Mouse (Mus musculus): ENCODE results near the gene 1110008P14Rik. TPM values are rescaled to one million over a fixed set of nuclear protein-coding genes. Genes with fewer than 3 reads are reported as not detected.
"Not testable (repeated sequence)": the region's sequence is repeated elsewhere in the genome, so short reads cannot be mapped to it uniquely, and the experiment has no call there.

1110008P14Rik gene
- total RNA-seq, 1 experiment from 2014 or later = 173 TPM

GRCm38 (mm10) chr2:32362817-32363340, 18.9 kb downstream of the 1110008P14Rik start:
- DNase-seq = peak; percentile 93

GRCm38 (mm10) chr2:32362274-32362673, 19.5 kb downstream of the 1110008P14Rik start:
- not testable (repeated sequence) for DNase-seq

GRCm38 (mm10) chr2:32361437-32361836, 20.3 kb downstream of the 1110008P14Rik start:
- peak; percentile 71 for DNase-seq

- peak; percentile 75 for DNase-seq
These were observed 21.0 kb downstream of the 1110008P14Rik start for GRCm38 (mm10) chr2:32360741-32361140.

GRCm38 (mm10) chr2:32358381-32358780, 23.4 kb downstream of the 1110008P14Rik start:
- DNase-seq = no peak

GRCm38 (mm10) chr2:32357710-32358109, 24.0 kb downstream of the 1110008P14Rik start:
- DNase-seq = no peak

GRCm38 (mm10) chr2:32356216-32356615, 25.5 kb downstream of the 1110008P14Rik start:
- no peak for DNase-seq

GRCm38 (mm10) chr2:32354336-32354895, 27.3 kb downstream of the 1110008P14Rik start:
- no peak for DNase-seq

- no peak for DNase-seq
These were observed 27.9 kb downstream of the 1110008P14Rik start for GRCm38 (mm10) chr2:32353836-32354235.

GRCm38 (mm10) chr2:32353007-32353542, 28.7 kb downstream of the 1110008P14Rik start, which contains the start of gene Dnm1:
Gene Dnm1 (minus strand): TSS chr2:32353338.
- peak; percentile 91 for DNase-seq

GRCm38 (mm10) chr2:32352151-32353006, 29.4 kb downstream of the 1110008P14Rik start, which contains the start of gene Ciz1:
Gene Ciz1 (plus strand): TSS chr2:32352327.
- peak; percentile 42 for DNase-seq

- DNase-seq = no peak
These were observed 30.2 kb downstream of the 1110008P14Rik start for GRCm38 (mm10) chr2:32351471-32351961.

GRCm38 (mm10) chr2:32350471-32351051, 31.2 kb downstream of the 1110008P14Rik start:
- DNase-seq = no peak

GRCm38 (mm10) chr2:32349625-32350255, 32.0 kb downstream of the 1110008P14Rik start:
- DNase-seq = no peak

- DNase-seq = no peak
These were observed 33.4 kb downstream of the 1110008P14Rik start for GRCm38 (mm10) chr2:32348311-32348710.

- DNase-seq = no peak
These were observed 34.7 kb downstream of the 1110008P14Rik start for GRCm38 (mm10) chr2:32347019-32347418.

GRCm38 (mm10) chr2:32344598-32345321, 37.0 kb downstream of the 1110008P14Rik start:
- no peak for DNase-seq

- DNase-seq = no peak
These were observed 37.7 kb downstream of the 1110008P14Rik start for GRCm38 (mm10) chr2:32344056-32344455.

GRCm38 (mm10) chr2:32343351-32343671, 38.4 kb downstream of the 1110008P14Rik start:
- DNase-seq = no peak

- no peak for DNase-seq
These were observed 39.0 kb downstream of the 1110008P14Rik start for GRCm38 (mm10) chr2:32342539-32343350.

Data from adrenal gland, postnatal 25 days (tissue).